Mouse (Mus musculus): ENCODE measurements around the gene Man2b2.
A peak's percentile ranks its signal among the peaks of the same experiment; 100 is the strongest.

The Man2b2 gene

DNA sequence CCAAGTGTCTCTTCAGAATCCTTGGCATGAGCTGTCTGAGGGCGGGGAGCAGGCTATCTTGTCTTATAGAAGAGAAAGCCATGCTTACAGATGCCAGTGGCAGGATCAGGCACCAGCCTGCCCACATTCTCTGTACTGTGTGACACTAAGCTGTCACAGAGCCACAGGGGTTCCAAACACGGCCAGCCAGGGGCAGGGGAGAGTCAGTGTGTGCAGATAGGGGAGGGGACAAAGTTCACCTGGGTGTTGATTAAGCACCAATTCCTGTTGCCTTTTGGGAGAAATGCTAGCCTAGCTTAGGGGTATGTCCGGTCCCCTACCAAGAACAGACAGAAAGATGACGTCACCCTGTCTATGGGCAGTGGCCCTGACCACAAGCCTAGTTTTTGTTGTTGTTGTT lies 1.4 kb downstream of the Man2b2 start:
- DNase-seq: no peak

DNA sequence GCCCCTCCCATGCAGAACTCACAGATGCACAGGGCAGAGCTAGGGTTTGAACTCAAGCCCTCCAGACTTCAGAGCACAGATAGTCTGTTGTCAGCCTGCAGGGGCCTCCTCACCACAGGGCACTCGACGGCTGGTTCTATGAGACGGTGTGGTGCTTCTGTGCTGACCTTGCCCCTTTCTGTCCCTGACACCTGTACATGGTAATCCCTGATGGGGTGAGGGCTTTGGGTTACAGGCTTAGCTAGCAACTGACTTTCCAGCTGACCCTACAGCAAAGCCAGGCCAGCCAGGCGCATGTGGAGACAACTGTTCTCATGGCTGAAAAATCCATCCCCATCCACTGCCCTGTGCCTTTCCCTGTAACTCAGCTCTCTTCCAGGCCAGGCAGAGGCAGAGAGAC lies 7.5 kb downstream of the Man2b2 start:
- no peak for DNase-seq

DNA sequence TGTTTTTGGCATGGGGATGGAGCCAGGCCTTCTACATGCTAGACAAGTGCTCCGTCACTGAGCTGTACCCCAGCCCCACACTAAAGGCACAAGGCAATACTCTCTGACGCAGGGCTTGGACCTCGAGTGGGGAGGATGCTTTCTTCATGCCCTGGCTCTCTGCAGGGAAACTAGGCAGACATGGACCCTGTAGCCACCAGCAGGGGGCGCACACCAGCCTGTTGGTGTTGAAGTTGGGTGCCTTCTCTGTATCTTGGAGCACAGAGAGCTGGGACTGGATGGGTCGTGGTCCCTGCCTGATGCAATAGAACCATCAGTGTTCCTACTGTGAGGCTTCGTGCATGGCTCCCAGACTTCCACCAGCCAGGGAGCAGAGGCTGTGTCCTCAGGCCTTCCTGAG lies 10.3 kb downstream of the Man2b2 start:
- DNase-seq: peak; percentile 69

DNA sequence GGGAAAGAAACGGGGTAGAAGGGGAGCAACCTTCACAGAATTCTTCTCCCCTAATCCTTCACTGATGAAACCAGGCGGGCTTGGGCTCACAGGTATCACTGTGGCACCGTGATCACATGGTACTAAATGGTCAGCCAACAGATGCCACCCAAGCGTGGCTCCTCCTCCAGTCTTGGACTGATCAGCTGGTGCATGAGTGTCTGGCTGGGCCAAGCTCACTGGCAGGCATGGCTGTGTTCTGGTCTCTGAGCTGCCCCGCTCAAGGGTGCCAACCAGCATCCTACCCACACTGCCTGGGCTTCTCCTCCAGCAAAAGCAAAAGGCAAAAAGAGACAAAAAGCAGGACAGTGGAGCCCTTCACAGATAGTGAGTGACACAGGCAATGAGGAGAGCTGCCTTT lies 10.7 kb downstream of the Man2b2 start:
- DNase-seq: no peak

DNA sequence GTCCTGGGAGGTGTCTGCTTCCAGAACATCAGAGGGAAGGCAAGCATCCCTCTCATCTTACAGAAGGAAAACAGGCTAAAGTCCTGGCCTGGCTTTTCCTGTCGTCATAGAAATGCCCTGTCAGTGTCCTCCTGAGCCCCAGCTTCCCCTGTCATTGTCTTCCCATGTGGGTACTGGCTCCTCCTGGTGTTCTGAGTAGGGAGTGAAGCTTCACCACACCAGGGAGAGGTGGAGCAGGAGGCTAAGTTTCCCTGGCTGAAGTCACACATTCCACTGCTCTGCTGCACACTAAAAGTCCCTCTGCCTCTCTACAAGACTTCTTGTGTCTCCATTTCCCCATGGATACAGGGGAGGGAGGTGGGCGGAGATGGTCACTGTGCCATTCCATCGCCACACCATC lies 12.7 kb downstream of the Man2b2 start:
- no peak for DNase-seq

DNA sequence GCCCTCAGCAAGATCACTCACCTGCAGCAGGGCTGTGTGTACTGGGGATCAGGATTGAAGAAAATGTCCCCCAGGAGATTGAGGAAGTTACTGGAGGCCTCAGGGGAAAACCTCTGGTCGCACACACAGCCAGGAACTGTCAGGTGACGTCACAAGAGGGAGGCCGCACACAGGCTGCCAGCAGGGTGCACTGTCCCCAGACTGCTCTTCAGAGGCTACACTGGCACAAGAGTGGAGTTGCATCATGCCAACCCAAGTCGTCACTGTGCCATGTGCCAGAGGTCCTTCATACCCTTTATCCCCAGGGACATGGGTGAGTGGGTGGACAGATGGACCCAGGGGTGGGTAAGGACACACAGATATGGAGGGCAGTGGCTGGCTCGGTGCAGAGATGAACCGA lies 15.9 kb downstream of the Man2b2 start:
- peak; percentile 19 for DNase-seq

DNA sequence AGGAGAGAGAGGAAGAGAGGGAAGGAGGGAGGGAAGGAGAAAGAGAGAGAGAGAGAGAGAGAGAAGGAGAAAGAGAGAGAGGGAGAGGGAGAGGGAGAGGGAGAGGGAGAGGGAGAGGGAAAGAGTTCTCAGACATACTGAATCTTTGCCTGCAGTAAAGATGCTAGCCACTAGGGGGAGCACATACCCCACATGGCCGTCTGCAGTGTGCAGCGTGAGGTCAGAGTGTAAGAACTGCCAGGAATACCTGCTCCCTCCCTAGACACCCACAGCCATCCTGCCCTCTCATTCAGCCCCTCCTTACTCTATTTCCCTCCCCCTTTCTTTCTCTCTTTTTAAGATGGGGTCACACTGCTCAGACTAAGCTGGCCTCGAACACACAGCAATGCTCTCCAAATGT lies 19.0 kb downstream of the Man2b2 start:
- DNase-seq: peak; percentile 68

DNA sequence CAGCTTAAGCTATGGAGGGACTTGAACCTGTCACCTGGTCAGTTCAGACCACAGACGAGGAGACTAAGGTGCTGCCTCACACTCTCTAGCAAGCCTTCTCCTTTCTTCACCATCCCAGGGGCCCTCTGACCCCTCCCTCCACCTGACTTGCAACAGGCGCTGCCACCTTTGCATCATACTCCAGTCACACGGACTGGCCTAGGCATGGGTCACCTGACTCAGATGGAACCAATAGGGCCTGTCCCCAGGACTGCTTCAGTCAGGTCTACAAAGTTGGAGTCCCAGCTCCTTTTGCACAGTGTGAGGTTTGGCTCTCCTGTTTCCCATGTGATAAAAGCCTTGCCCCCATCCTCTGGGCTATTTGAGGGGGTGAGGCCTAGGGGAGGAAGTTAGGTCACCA lies 19.8 kb downstream of the Man2b2 start:
- no peak for DNase-seq

DNA sequence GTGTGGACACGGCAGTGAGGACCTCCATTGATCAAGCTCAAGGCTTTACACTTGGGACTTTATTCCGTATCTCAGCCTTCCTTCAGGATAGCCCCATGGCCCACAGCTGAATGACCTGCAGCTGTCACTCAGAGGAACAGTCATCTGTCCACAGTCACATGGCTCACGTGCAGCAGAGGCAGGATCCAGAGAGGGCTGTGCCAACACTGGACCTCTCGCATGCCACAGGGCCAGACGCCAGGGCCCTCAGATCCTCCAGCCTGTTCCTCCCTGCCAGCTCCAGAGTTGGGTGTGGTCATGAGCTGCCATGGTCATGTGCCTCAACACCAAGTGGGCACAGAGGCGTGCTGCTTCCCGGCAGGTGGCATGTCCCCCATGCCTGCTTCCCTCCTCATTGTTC lies 21.3 kb downstream of the Man2b2 start:
- DNase-seq: no peak

DNA sequence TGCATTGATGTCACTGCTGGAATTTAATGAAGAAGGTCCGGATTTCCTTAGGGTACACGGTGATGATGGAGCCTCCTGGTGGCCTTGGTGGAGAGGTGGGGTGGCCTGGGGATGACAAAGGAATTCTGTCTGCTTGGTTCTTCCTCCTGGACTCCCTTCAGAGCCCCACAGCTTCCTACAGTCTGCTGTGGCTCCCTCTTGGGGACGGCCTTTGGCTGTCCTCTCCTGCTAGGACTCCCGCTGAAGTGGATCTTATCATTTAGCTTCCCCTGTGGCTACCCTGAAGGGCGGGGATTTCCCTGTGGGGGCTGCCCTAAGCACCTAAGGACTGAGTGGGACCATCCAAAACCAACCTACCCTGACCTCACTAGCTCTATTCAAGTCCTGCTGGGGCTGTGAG lies 23.3 kb downstream of the Man2b2 start:
- DNase-seq: no peak

DNA sequence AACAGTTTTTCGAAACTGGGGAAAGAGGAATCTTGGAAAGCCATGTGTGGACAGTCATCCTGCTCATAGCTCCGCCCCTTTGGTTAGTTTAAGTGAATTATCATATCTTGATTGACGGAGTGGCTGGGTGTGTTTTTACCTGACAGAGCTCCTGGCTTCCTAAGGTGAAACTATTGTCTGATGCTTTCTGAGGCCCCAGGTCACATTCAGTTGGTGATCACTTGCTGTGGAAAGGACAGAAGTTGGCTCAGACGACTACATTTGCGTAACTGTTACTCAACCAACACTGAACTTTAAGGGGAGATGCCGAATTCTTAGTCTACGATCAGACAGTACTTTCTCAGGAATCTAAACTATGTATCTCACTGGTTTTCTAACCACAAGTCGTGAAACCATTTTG lies 33.2 kb downstream of the Man2b2 start:
- no peak for DNase-seq

DNA sequence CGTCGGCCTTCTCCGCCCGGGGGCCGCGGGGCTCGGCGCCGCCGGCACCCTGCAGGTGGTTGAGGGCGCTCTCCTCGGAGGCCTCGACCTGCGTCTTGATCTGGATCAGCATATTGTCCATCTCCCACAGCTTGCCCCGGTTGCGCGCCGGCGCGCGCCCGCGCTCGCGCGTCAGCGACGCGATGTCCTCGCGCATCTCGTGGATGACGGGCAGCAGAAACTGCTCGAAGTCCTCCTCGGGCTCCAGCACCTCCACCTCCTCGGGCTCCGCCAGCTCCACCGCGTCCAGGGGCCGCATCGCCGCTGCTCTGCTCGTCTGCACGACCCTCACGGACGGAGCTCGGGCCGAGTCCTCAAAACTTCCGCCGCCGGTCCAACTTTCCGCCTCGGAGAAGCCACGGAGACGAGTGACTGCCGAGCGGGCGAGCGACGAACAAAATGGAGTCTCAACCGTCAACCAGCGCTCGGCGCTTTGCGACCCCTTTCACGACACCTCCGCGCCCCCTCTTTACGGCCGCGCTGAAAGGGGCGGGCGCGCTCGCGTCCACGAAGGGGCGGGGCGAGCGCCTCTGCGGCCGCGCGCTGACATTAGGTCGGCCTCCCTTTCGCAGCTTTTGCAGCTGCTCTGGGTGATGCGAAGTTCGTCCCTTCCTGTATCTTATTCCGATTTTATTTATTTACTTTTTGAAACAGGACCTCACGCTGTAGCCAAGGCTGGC lies 34.0 kb downstream of the Man2b2 start, which contains the start of gene Mrfap1:
Gene Mrfap1, minus strand, starts transcription at position 477 of the 719 bp plus-strand sequence.
- peak; percentile 93 for DNase-seq

DNA sequence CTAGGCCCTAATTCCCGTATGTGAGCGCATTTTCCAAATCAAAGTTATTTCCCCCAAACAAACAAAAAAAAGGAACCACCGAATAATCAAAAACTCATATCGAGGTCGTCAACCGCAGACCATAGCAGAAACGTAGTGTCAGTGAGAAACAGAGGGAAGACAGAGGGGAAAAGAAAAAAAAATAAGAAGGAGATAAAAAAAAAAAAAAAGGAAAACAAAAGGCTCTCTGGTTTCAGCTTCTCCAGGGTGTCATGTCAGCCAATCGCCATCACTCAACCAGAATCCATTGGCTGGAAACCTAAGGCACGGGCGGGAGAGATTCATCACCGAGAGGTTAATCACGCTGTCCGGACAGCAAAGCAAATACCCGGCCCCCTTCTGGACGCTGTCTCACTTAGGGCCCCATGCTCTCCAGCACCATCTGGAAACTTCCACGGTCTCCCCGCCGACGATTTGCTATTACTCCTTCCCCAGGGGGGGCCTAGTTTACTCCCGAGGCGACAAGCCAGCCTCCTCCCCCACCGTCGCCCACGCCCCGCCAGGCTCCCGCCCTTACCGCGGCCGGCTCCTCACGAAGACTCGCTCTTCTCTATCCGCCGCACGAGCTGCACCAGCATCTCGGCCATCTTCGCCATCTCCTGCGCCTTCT lies 34.7 kb downstream of the Man2b2 start:
- peak; percentile 78 for DNase-seq

DNA sequence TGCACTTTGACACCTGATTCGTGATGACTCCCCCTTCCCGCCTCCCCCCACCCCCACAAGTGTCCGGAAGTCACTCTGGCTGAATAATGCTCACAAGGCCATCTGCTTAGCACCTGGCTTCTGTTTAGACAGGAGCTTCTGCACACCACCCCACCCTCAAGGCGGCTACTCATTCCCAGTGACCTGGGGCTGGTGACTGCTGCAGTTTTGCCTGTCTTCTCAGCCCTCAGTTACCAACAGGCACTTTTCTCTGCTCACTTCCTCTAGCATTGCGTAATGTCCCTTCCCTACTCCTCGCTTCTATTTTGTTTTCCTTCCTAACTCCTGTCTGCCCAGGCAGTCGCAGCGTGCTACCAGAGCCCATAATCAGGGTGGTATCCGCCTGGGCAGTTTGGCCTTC lies 38.6 kb downstream of the Man2b2 start:
- no peak for DNase-seq

DNA sequence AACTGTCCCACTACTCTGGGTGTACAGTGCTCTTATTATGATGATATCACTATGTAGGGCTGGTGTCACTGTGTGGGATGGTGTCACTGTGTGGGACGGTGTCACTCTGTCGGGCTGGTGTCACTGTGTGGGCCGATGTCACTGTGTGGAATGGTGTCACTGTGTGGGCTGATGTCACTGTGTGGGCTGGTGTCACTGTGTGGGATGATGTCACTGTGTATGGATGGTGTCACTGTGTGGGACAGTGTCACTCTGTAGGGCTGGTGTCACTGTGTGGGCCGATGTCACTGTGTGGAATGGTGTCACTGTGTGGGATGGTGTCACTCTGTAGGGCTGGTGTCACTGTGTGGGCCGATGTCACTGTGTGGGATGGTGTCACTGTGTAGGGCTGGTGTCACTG lies 44.4 kb downstream of the Man2b2 start:
- DNase-seq: no peak

DNA sequence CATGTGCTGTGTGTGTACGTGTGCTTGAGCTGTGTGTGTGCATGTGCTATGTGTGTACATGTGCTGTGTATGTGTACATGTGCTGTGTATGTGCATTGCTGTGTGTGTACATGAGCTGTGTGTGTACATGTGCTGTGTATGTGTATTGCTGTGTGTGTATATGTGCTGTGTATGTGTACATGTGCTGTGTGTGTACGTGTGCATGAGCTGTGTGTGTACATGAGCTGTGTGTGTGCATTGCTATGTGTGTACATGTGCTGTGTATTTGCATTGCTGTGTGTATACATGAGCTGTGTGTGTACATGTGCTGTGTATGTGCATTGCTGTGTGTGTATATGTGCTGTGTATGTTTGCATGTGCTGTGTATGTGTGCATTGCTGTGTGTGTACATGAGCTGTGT lies 50.9 kb downstream of the Man2b2 start:
- DNase-seq: no peak

DNA sequence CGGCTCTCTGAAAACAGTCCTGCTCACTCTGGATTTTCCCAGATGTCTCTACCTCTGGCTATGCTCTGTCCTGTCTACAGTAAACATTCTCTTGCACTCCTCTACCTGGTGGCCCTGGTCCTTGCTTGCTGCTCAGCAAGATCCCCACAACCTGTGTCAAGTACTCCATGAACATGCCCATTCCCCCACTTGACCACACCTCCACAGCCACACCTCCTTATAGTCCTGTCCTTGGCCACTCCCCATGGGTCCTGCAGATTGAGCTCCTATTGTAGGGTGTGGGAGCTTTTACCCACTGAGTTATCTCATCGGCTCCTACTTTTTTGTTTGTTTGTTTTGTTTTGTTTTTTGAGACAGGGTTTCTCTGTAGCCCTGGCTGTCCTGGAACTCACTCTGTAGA lies 51.6 kb downstream of the Man2b2 start:
- no peak for DNase-seq

DNA sequence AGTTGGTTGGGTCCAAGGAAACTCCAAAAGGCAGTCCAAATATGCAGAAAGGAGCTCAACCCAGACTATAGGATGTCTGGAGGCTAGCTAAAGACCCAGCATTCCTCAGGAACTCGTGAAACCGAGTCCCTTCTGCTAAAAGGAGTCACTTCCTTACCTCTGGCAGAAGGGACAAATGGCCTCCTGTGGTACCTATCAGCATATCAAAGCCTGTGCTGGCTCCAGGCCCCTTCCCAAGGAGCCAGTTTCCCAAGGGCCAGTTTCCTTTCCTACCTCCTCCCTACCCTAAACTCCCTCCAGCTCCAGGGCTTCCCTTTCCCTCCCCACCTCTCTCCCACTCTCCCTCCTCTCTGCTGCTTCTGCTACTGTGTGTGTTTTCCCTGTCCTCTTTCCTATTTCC lies 53.3 kb downstream of the Man2b2 start:
- DNase-seq: no peak

DNA sequence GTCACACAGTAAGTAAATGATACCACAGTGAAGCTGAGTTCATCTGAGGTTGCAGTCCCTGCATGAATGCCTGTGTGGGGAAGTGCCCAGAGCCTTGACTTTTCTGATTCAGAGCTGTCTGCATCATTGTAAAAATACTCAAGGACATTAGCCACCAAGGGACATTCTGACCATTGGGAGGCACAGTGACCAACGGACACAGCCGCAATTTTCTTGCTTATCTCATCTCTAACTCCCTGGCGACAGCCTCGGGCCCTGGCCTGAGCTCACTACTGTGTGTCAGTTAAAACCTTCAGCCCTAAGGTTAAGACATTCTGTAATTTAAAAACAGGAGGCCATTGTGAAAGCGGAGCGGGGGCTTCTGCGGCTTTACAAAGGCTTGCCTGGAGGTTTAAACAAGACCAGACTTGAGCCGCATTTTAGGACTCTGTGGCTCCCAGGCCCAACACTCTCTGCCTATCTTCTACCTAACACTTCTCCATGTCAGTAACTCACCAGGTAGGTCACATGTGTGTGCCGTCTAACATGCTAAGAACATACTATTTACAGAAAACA lies 54.4 kb downstream of the Man2b2 start:
- DNase-seq: no peak

DNA sequence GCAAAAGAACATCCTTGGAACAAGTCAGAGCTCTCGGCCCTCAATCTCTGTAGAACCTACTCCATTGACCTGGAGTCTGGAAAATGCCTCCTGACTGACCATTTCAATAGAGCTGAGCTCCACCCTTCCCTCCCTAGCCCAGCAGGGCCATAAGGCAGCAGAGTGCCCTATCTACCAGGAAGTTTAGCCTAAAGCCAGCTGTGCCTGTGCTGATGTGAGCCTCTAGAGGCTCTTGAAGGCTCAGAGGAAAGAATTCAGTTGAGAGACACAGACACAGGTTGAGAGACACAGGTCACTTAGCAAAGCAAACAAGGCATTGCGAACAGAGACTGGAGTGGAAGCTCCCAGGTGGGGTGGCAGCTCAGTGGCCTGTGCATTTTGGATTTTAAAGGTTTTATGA lies 55.1 kb downstream of the Man2b2 start:
- no peak for DNase-seq

DNA sequence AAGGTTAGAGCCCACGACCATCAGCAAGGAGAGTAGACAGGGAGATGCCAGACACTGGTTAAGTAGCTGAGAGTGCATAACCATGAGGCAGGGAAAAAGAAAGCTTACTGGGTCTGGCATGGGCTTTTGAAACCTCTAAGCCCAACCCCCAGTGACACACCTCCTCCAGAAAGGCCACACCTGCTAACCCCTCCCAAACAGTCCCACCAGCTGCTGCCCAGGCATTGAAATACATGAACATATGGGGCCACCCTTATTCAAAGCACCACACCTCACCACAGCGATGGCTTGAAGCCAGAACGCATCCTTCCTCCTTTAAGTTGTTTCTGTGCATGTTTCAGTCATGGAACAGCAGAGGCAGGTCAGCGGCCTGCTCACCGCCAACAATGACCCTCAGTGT lies 57.9 kb downstream of the Man2b2 start:
- DNase-seq: no peak

DNA sequence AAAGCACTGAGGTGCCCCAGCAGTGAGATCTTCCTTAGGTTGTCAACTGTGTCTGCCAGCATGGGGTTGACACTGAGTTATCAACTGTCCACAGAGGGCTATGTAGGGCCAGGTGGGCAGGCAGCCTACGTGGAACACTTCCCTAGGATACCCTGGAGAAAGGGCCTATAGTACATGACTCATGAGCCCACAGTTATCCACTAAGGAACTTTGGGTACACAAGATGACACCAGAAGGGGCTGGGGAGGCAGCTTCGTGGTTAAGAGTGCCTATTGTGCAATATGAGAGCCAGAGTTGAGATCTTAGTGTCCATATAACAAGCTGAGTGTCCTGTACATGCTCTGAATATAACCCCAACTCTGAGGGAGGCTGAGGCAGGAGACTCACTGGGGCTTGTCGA lies 60.9 kb downstream of the Man2b2 start:
- no peak for DNase-seq

DNA sequence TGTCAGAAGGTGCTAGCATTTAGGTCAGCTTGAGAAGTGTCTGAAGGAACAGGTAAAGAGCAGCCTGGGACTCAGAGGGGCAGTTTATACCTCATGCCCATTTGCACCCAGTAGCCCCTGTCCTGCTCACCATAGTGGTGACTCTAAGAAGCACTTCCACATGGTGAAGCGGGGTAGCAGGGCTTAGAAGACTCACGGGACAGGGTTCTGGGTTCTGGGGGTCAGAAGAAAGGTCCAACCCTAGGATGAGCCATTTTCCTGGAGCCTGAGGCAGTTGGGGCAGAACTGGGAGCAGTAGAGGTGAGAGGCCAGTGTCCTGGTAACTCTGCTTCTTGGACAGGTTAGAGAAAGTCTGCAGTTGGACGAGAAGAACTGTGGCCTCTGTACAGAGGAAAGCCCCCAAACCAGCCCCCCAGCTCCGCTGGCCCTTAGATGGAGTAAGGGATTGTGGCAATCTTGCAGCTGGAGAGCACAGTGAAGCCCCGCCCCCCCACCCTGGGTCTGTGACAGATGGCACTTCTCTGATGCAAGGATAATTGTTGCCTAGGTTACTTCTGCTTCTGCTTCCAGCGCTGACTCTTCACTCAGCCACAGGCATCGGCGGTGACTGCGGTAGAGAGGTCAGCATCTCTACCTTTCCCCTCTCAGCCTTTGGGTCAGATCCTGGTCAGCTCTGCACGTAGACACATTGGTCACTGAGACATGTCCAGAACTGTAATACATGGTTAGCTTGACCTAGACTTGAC lies 63.3 kb downstream of the Man2b2 start:
- DNase-seq: no peak

DNA sequence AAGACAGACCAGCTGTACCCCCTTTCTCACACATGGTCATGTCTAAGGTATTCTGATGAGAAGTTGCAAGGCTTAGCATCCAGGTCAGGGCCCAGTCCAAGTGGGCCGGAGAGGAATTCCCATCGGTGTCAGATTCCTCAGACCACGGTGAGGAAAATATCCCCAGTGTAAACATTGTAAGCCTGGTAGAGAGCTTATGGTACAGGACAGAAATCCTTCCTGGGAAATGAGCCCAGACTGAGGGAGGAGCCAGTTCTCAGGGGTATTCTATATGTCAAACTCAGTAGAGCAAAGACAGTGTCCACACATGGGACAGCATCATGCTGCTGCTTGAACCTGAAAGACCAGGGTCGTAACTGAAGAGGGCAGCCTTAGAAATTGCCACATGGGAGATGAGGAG lies 70.6 kb downstream of the Man2b2 start:
- no peak for DNase-seq

All from liver (tissue).